8 mouse cellular contexts compared by ENCODE assay signal in genomic region chr14:105893623-105893995, GRCm38 (mm10). TPM values are rescaled to one million over a fixed set of nuclear protein-coding genes. Genes with fewer than 3 reads are reported as not detected.
DNase-seq lines count a peak whose midpoint lies in the region; ATAC-seq and TF ChIP-seq lines count a peak whose summit lies in the region.

No protein-coding gene starts in this region.

- peak; percentile 33 to 36 for DNase-seq in heart, adult 9 months (ENCODE audit: low spot score in 2 of 2)
- DNase-seq in heart, postnatal 36 days: no peak
- DNase-seq in ES-E14 (ENCODE audit: low read depth, low spot score): no peak
- no peak for DNase-seq in hindbrain, embryonic 14.5 days (ENCODE audit: low spot score)
- no peak for DNase-seq in c-Kit-positive CD71-positive TER-119-positive erythroid progenitor cells, embryonic 14.5 days (ENCODE audit: low spot score)

- H3K27me3 ChIP-seq in embryonic facial prominence, embryonic 13.5 days: no peaks in the 10 kb centered on the region
- H3K27me3 ChIP-seq in hindbrain, embryonic 14.5 days (ENCODE audit: control insufficient read depth, insufficient read depth, low read length): no peaks in the 10 kb centered on the region
- no peaks in the 10 kb centered on the region for H3K27me3 ChIP-seq in limb, embryonic 12.5 days
- H3K27me3 ChIP-seq in neural tube, embryonic 14.5 days (ENCODE audit: control insufficient read depth, insufficient read depth, low read length): no peaks in the 10 kb centered on the region

- H3K27ac ChIP-seq in ES-E14 (ENCODE audit: insufficient read depth, low read depth, low read length, poor library complexity, severe bottlenecking): no peak overlapping the region
- peak overlapping the region; percentile 39; the same call in 1 of the 2 replicates for H3K27ac ChIP-seq in embryonic facial prominence, embryonic 13.5 days
- H3K27ac ChIP-seq in hindbrain, embryonic 14.5 days: peak overlapping the region; percentile 11; the same call in 1 of the 2 replicates
- H3K27ac ChIP-seq in limb, embryonic 12.5 days: peak overlapping the region; percentile 66
- no peak overlapping the region for H3K27ac ChIP-seq in neural tube, embryonic 14.5 days (ENCODE audit: low read depth, low read length)

- peaks cover 22% of the 10 kb centered on the region for H3K36me3 ChIP-seq in ES-E14 (ENCODE audit: control insufficient read depth, insufficient read depth, low read length, poor library complexity, severe bottlenecking)
- H3K36me3 ChIP-seq in embryonic facial prominence, embryonic 13.5 days: peaks cover 17% of the 10 kb centered on the region
- H3K36me3 ChIP-seq in hindbrain, embryonic 14.5 days (replicated peaks; ENCODE audit: control insufficient read depth, insufficient read depth): peaks cover 21% of the 10 kb centered on the region
- peaks cover 27% of the 10 kb centered on the region for H3K36me3 ChIP-seq in limb, embryonic 12.5 days
- H3K36me3 ChIP-seq in neural tube, embryonic 14.5 days (ENCODE audit: control insufficient read depth, insufficient read depth, low read length): no peaks in the 10 kb centered on the region

- no peak for ATAC-seq in embryonic facial prominence, embryonic 13.5 days (ENCODE audit: insufficient number of reproducible peaks, insufficient read depth, low FRiP score, low TSS enrichment, low read depth)
- no peak for ATAC-seq in hindbrain, embryonic 14.5 days (ENCODE audit: low FRiP score)
- no peak for ATAC-seq in limb, embryonic 12.5 days (ENCODE audit: insufficient number of reproducible peaks, insufficient read depth, low FRiP score, low TSS enrichment, low read depth)
- ATAC-seq in neural tube, embryonic 14.5 days (ENCODE audit: low read depth): no peak

- in situ Hi-C loops in ES-E14 (cut with MboI; ENCODE audit: low sequenced_read_pairs in 2 of 2, unreplicated experiment in 2 of 2): no loop called here

- no peaks in the 10 kb centered on the region for H3K9me3 ChIP-seq in ES-E14 (ENCODE audit: control insufficient read depth, insufficient read depth, low read depth, low read length)
- no peaks in the 10 kb centered on the region for H3K9me3 ChIP-seq in embryonic facial prominence, embryonic 13.5 days
- H3K9me3 ChIP-seq in hindbrain, embryonic 14.5 days (ENCODE audit: control insufficient read depth, low read length): no peaks in the 10 kb centered on the region
- no peaks in the 10 kb centered on the region for H3K9me3 ChIP-seq in limb, embryonic 12.5 days
- no peaks in the 10 kb centered on the region for H3K9me3 ChIP-seq in neural tube, embryonic 14.5 days (ENCODE audit: control insufficient read depth, low read length)

- peak overlapping the region; percentile 79 to 95 for H3K4me3 ChIP-seq in ES-E14 (ENCODE audit: insufficient read depth in 1 of 2, low read depth in 1 of 2, low read length in 2 of 2, poor library complexity in 1 of 2, severe bottlenecking in 1 of 2)
- H3K4me3 ChIP-seq in embryonic facial prominence, embryonic 13.5 days: peak overlapping the region; percentile 64
- peak overlapping the region; percentile 63 for H3K4me3 ChIP-seq in hindbrain, embryonic 14.5 days (replicated peaks; ENCODE audit: low read length)
- H3K4me3 ChIP-seq in limb, embryonic 12.5 days (replicated peaks): peak overlapping the region; percentile 86
- H3K4me3 ChIP-seq in neural tube, embryonic 14.5 days (ENCODE audit: low read depth, low read length): peak overlapping the region; percentile 84

- peak overlapping the region; percentile 94 for H3K4me2 ChIP-seq in embryonic facial prominence, embryonic 13.5 days
- peak overlapping the region; percentile 82 for H3K4me2 ChIP-seq in hindbrain, embryonic 14.5 days (replicated peaks)
- H3K4me2 ChIP-seq in limb, embryonic 12.5 days: peak overlapping the region; percentile 89
- peak overlapping the region; percentile 98 for H3K4me2 ChIP-seq in neural tube, embryonic 14.5 days (ENCODE audit: low read depth, low read length)

- intact Hi-C loops in heart, postnatal 36 days (cut with DNase I): loop anchor here (10.0 kb wide), 2 partner anchors 329 to 719 kb away; partner anchors contain the start of gene Rbm26

- WGBS in embryonic facial prominence, embryonic 13.5 days: 24% methylated on average over 9 of the region's 9 CpGs
- WGBS in hindbrain, embryonic 14.5 days: 18% methylated on average over 9 of the region's 9 CpGs
- 13% methylated on average over 9 of the region's 9 CpGs for WGBS in limb, embryonic 12.5 days
- 15% methylated on average over 9 of the region's 9 CpGs for WGBS in neural tube, embryonic 14.5 days

- H3K9ac ChIP-seq in ES-E14 (ENCODE audit: insufficient read depth, low read depth, low read length, poor library complexity, severe bottlenecking): peak overlapping the region; percentile 34; the same call in 1 of the 2 replicates
- H3K9ac ChIP-seq in embryonic facial prominence, embryonic 13.5 days: peak overlapping the region; percentile 86
- peak overlapping the region; percentile 68 for H3K9ac ChIP-seq in hindbrain, embryonic 14.5 days
- peak overlapping the region; percentile 99 for H3K9ac ChIP-seq in limb, embryonic 12.5 days (replicated peaks)
- H3K9ac ChIP-seq in neural tube, embryonic 14.5 days (replicated peaks; ENCODE audit: low read depth, low read length): peak overlapping the region; percentile 83

- H3K4me1 ChIP-seq in ES-E14 (ENCODE audit: control insufficient read depth in 2 of 2, insufficient read depth in 2 of 2, low read length in 2 of 2, poor library complexity in 1 of 2): no peaks in the 10 kb centered on the region
- H3K4me1 ChIP-seq in embryonic facial prominence, embryonic 13.5 days: peaks cover 36% of the 10 kb centered on the region
- peaks cover 23% of the 10 kb centered on the region for H3K4me1 ChIP-seq in hindbrain, embryonic 14.5 days (replicated peaks; ENCODE audit: control insufficient read depth, insufficient read depth, low read length)
- peaks cover 32% of the 10 kb centered on the region for H3K4me1 ChIP-seq in limb, embryonic 12.5 days (replicated peaks)
- H3K4me1 ChIP-seq in neural tube, embryonic 14.5 days (ENCODE audit: control insufficient read depth, insufficient read depth, low read length): peaks cover 13% of the 10 kb centered on the region

TF ChIP-seq in ES-E14, 5 proteins besides CTCF, POLR2A, EP300 and RAD21:
- TF ChIP-seq MAFK (IDR thresholded peaks at IDR 0.05; ENCODE audit: insufficient read depth, low read depth, low read length): no peak
TF ChIP-seq in ES-E14: peak in this region for 0.

RNA-seq across cellular contexts. Expression of gene Spry2, which starts 3.0 kb away (rescaled TPM):
- total RNA-seq in heart, postnatal 36 days (2021): 10 to 100 TPM; 27.5 to 30.4 TPM
- total RNA-seq in ES-E14 (2012; rRNA removed): 49.5 and 69.0 TPM in 2 replicates
- polyA plus RNA-seq in embryonic facial prominence, embryonic 13.5 days (2015; fragmentation: Nextera tagmentation; extraction: Ambion mirVana): 36.6 and 48.0 TPM in 2 replicates
- polyA plus RNA-seq in hindbrain, embryonic 14.5 days (2014; fragmentation: Nextera tagmentation; extraction: Ambion mirVana): 35.0 and 37.5 TPM in 2 replicates
- polyA plus RNA-seq in limb, embryonic 12.5 days (2016; fragmentation: Nextera tagmentation; extraction: Ambion mirVana): 61.0 and 80.3 TPM in 2 replicates
- 36.7 and 39.8 TPM in 2 replicates for polyA plus RNA-seq in neural tube, embryonic 14.5 days (2014; fragmentation: Nextera tagmentation; extraction: Ambion mirVana)

Comparison
In these comparisons a context has a peak if more than half of its experiments do, and no peak if none do; other contexts are left out.
1. DNase-seq: peak in heart, adult 9 months (2 of 2); none in heart, postnatal 36 days (0 of 2), ES-E14 (single experiment), hindbrain, embryonic 14.5 days (single experiment) and c-Kit-positive CD71-positive TER-119-positive erythroid progenitor cells, embryonic 14.5 days (single experiment).
2. H3K27ac ChIP-seq: peak in embryonic facial prominence, embryonic 13.5 days (single experiment), hindbrain, embryonic 14.5 days (single experiment) and limb, embryonic 12.5 days (single experiment); none in ES-E14 (single experiment) and neural tube, embryonic 14.5 days (single experiment).
3. H3K9ac ChIP-seq: peak in every context shown above with its lines; median percentile 99 in limb, embryonic 12.5 days; 86 in embryonic facial prominence, embryonic 13.5 days; 83 in neural tube, embryonic 14.5 days; 68 in hindbrain, embryonic 14.5 days; 34 in ES-E14.
4. Peak in every context shown above with its lines, with median percentiles within 50 percentile points of each other: H3K4me3 ChIP-seq and H3K4me2 ChIP-seq.